Mouse (Mus musculus): ENCODE measurements around the gene Zfp641.

DNA sequence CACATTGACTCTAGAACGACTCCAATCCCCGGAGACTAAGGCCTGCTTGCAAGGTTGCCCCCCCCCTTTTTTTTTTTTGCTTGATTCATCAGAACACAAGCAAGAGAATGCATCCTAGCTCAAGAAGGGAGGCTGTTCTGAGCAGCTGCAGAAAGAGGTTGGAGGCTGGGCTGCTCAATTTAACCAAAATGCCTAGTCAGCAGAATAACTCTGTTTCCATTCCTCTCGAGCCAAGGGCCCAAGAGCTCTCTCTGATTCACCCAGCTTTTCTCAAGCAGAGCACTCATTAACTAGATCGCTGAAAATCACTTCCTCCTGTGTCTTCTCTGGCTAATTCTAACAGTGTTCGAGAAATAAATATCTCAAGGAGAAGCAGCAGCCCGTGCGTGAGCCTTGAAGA lies 9.5 kb downstream of the Zfp641 start:
- no peak for TF ChIP-seq CTCF (IDR thresholded peaks at IDR 0.05; ENCODE audit: low read depth, low read length)
- no peak for TF ChIP-seq POLR2A (IDR thresholded peaks at IDR 0.05; ENCODE audit: borderline replicate concordance, low read depth, low read length)

Measured in bone marrow macrophage, adult 2 months (primary cell).